Mouse (Mus musculus) G1E-ER4 (cell line): ENCODE data around the gene Rcvrn. TPM values are rescaled to one million over a fixed set of nuclear protein-coding genes. Genes with fewer than 3 reads are reported as not detected.

Experiments
- GATA1 ChIP-seq: IDR thresholded peaks from one replicate; pipeline ENCODE4 v1.8.0; 2012; ENCODE audit warnings: low read length, inconsistent platforms
- polyA plus RNA-seq: library from polyadenylated mRNA; stranded (reverse); fragments of >175 nt; gene quantifications from 2 replicates; pipeline ENCODE4 v1.2.3, GENCODE M21; 2012

The Rcvrn gene
- not detected in 2 replicates for polyA plus RNA-seq

DNA sequence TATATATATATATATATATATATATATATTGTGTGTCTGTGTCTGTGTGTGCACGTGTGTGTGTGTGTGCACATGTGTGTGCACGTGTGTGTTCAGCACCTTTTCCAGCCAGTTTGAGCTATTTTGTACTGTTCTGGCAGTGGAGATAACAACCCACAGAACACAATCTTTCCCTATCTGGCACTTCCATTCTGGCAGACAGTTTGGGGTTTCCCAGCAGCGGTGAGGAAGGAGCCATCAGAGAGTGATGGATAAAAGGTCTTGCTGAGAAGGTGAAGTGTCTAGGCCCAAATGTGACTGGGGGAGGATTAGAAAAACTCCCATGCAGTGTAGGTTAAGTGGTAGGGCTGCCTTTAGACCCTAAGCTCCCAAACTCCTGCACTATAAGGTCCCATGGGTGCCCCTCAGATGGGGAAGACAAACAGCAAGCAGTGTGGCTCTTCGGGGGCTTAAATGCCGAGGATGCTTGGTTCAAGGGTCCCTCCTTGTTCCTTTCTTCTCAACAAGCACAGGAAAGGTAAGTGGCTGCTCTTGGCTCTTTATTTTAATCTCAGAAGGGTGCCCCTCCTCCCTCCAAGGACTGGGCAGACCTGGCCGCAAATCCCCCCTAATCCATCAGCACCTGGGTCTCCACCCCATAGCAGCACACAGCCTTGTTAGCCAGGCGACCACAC is at the start of gene Rcvrn:
Rcvrn (plus strand) TSS at position 624 of the 674 bp plus-strand sequence.
- no peak for TF ChIP-seq GATA1

DNA sequence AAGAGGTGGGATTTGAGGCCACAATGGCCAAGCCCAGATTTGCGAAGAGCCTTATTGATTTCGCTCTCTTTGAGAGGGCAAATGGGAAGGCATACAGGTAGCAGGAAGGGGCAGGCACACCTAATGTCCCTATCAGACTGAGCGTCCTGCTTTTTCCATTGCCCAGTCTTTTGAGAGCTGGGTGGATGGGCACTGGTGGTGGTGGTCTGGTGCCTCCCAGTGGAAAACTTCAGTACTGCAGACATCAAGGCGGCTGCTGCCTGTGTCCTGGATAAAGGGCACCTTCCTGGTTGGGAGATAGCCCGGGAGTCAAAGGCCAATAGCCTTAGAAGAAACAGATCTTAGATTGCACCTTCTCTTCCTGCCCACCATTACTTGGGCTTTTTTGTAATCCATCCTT is 47.4 kb upstream of the Rcvrn start:
- TF ChIP-seq GATA1, result no peak

DNA sequence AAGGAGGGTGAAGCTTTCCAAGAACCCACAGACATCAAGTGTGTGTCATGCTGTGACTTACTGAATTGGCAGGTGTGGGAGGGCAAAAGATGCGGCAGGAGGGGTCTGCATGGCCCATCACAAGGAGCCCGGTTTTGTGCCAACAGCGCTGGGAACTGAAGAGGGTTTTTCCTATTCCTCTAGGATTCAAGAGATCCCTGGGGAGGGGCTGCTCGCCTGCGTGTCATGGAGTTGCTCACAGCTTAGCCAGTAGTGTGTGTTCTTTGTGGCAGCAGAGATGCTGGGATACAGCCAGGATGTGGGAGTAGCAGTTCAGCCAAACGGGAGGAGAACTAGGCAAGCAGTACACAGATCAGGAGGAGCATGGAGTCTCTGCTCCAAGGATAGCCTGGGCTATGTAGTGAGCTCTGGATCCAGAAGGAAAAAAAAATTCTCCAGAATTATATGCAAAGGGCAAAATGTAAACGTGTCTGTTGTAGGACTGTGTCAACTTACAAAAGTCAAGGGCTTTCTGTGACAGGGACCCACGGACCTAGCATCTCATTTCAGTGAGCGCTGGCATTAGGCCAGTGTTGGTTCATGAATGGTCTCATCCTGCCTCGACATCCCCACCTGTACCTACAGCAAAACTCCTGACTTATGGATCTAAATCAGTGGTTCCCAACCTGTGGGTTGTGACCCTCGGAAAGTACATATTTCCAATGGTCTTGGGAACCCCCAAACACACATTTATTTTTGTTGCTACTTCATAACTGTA is 46.3 kb upstream of the Rcvrn start:
- no peak for TF ChIP-seq GATA1

DNA sequence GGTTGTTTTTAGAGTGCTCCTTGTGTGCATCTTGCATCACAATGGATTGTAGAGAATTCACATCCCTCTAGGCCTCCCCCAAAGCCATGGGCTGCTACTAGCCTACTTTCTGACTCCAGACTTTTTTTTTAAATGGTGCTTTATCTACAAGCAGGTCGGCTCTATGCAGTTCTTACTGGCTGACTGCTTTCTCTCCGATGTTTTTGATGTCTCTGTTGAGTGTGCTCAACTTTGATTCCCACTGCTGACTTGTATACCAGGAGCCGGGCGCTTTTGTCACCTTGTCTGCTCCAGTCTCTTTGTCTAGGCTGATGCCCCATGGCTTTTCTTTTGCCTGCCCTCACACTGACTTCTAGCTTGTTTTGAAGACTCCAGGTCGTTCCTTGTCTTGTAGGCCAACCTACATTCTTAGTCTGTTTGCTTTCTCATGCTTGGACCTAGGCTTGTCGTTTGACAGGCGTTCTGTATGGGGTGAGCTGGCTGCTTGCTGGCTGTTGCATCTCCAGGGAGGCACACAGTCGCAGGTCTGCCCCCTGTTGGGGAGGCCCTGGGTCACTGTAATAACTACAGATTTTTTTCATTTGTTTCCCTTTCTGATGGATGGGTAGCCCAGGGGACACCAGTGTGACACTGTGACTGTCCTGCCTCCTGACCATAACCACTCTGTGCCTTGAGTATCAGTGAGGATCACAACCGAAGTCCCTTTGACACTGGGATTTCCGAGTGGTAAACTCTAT is 45.0 kb upstream of the Rcvrn start:
- no peak for TF ChIP-seq GATA1

DNA sequence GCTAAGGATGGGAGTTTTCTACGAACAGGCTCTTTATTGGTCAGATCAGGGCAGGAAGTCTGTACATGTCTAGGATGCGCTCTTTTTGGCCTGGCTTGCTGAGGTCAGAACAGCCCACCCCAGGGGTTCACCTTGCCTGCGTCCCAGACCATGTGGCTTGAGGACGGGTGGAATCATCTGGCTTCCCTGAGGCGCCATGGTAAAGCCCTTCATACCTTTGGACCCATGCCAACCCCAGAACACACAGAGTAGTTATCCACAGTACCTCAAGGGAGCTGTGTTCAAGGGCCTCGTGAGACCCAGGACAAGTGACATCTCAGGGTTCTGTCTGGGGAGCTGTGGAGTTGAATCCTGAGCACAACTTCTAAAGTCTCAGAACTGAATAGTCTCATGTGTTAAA is 43.4 kb upstream of the Rcvrn start:
- no peak for TF ChIP-seq GATA1

DNA sequence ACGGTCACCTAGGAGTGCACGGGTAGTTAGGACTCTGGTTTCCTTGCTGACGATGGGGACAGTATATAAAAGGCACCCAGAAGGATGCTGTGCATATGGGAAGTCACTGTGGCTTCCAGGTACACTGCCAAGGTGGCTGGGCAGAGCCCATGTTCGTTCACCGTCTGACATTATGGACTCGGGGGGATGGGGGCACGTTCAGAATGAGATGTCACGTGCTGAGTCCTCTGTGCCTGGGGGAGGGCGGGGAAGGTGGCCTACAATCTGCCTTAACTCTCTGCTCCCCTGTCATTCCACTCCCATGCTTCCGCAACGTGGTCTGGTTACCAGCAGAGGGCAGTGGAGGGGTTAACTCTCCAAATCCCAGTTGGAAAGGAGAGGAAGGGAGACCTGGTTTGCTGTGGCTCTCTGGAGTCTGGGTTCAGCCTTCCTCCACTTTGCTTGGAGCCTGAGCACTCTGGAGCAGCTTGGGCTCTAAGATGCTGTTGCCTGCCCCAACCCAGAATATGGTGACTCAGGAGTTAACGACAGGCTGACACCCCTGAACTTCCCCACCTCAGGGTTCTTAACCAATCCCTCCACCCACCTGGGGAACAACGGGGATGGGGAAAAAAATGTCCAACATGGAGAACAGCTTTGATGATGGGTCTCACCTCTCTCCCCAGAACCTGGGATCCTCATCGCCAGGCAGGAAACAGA is 42.8 kb upstream of the Rcvrn start:
- no peak for TF ChIP-seq GATA1

DNA sequence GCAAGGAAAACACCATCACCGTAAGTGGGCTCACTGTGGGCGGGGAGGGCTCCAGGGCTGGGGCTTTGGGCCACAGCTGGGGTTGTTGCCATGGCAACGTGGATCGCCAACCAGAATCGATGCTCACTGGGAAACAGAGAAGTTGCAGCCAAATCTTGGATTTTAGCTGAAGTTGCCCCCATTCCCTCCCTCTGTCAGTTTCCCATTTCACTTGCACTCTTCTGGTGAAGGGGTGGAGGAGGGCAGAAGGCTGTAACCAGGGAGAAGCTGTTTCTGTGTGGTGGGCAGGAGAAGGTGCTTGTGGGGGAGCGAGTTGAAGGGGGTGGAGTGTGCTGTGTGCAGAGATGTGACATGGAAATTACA is 42.3 kb upstream of the Rcvrn start:
- TF ChIP-seq GATA1, result no peak

DNA sequence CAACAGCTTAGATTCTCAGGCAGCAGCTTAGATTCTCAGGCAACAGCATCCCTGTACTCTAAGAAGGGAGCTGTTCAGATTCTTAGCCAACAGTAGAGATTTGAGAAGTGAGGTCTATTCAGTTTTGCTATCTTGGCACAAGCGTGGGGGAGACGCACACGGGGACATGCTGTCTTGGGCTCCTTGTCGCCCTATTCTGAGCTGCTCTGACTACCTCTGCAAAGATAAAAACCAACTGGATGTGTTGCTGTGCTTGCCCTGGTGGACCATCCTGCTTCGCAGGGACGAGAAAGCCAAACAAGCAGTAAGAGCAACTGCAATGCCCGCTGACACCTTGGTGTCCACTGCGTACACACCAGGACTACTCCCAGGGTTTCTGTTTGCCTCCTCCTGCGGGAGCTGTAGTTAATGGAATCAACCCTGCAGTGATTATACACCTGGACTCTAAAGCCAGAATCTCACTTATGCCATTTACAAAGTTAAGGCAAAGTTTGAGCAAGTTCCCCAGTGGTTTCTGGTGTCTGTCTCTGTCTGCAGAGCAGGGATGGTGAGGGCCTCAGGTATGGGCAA is 41.5 kb upstream of the Rcvrn start:
- no peak for TF ChIP-seq GATA1

DNA sequence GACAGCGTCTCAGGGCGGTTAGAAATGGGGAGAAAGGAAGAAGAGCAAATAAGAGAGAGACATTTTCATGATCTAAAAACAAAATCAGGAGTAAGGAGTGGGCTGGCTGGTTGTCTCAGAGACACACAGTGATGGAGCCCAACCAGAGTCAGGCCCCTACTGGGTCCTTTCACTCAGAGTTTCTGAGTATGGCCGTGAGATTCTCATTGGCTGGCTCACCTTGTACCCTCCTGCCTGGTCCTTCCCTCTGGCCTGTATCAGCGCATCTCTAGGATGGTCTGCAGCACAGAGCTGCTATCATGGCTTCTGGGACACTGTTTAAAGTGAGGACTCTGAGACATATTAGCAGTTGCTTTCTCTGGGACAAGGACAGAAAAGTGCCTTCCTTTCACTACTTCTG is 40.6 kb upstream of the Rcvrn start:
- no peak for TF ChIP-seq GATA1

DNA sequence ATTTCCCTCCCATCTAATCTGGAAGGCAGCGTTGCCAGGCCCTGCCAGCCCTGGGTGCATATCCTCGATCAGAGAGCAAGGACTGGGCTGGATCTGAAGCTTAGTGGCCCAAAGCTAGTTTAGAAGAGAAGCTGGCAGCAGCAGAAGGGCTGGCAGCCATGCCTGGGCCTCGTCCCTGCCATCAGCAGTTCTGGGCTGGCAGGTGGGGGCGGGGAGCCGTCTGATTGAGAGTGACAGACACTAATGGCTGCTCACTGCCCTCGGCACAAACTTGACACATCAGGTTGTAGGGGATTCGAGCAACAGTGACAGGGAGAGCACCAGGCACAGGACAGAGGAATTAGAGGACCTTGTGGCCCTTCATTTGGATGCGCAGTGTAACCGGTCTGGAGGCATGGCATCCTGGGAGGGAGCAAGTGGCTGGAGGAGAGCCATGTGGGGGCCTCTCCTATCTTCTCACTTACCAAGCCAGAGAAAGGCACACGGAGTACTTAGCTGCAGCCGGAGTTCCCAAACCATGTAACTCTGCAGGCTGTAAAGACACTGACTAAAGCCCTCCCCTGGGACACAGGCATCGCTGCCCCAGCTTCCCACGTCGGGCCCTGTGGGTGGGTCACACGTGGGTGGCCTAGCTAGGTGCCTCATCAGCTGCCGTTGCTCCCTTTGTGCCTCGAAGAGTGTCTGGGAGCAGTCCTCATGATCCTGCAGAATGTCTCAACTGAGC is 39.7 kb upstream of the Rcvrn start:
- TF ChIP-seq GATA1, result no peak

DNA sequence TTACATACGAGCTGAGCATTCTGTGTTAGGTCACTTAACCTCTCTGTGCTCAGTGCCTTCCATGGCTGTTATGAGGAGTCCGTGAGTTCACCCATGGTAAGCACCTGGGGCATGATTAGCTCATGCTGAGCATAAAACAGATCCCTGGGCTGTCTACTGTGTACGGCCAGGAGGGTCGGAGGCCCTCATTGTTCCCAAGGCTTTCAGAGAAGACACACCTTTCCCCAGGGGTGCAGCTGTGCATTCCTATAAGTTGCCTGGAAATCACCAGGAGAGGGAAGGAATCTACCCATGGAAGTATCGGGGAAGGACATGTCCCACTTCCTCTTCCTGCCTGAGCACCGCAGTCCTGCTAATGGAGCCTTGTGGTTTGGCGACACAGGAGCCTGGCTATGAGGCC is 38.8 kb upstream of the Rcvrn start:
- no peak for TF ChIP-seq GATA1

DNA sequence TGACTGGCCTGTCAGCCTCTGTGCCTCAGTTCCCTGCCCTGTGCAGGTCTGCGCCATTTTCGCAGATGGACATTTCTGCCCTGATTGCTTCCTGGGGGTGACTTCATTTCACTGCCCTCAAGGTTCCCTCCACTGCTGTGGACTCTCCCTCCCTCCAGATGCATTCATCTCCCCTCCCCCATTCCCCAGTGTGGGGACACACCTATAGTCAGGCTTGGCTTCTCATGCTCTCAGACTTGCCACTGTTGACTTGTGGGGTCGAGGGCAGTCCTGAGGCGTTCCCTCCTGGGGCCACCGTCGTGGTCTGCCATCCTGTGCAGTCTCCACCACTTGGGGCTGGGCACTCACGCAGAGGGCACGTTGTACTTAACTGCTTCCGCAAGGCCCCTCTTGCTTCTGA is 38.3 kb upstream of the Rcvrn start:
- TF ChIP-seq GATA1, result no peak

DNA sequence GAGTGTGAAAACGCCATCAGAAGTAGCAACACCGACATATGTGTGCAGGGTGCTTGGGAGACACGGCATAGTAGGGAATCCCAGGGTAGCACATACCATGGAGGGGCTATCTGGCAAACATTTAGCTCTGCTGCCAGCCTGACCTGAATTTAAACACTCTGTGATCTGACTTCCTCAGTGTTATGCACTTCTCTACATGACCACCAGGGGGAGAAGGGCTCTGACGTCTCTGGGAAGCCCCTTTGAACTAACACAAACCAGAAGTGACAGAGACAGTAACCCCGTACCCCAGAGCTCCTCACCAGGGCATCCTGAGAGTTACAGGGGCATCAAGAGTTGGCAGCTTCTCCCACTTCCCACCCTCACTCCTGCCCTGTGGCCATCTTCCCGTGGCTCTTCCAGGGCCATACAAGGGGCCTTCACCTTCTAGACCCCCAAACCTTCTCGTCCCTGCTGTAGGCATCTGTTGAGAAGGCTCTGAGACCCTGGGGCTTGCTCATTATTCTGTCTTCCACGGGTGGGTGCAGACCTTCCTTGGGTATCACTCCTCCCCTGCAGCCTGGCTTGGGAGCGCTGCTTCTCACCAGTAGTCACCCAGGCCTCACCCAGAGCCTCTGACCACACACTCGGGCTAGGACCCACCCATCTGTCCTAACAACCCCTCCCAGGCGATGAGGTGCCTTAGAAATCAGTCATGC is 37.3 kb upstream of the Rcvrn start:
- TF ChIP-seq GATA1, result no peak

DNA sequence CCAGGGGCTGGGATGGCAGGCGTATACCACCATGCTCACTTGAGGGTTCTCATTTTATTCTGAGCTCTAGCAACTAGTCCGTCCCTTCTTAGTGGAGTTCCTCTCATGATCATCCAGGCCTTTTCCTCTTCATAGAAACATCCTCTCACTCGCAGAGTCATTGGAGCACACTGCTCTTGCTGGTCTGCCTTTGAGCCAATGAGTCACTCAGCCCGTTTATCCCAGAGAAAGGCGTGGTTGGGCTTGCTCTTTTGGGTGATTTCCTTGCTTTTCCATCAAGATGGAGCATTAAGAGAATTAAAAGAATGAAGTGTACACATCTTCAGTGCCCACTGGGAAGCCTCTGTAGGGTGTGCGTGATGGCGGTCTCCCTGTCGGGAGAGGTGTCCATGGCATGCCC is 33.7 kb upstream of the Rcvrn start:
- no peak for TF ChIP-seq GATA1
